Mouse (Mus musculus) midbrain, embryonic 16.5 days (tissue): ENCODE measurements around the gene Ccl8. TPM values are rescaled to one million over a fixed set of nuclear protein-coding genes. Genes with fewer than 3 reads are reported as not detected.

Source experiments
- ATAC-seq: fragments of 200-750 bp; cut with Nextera tagmentation; 2 replicates; pipeline ENCODE4 v1.8.0; 2017; ENCODE audit warnings: moderate TSS enrichment
- H3K27ac ChIP-seq: fragments of 300-500 bp; sonication (generic); 2 replicates; pipeline ENCODE4 v1.5.1; 2014; ENCODE audit warnings: mild to moderate bottlenecking, low read length, mixed read lengths
- H3K27me3 ChIP-seq: fragments of 300-500 bp; sonication (generic); 2 replicates; pipeline ENCODE4 v1.6.1; 2014; ENCODE audit warnings: low read depth, low read length, mixed read lengths; ENCODE audit not compliant: control insufficient read depth, insufficient read depth
- H3K36me3 ChIP-seq: fragments of 300-500 bp; sonication (generic); 2 replicates; pipeline ENCODE4 v1.6.1; 2014; ENCODE audit warnings: mild to moderate bottlenecking, low read length, moderate library complexity, mixed read lengths; ENCODE audit not compliant: control insufficient read depth, insufficient read depth
- H3K4me1 ChIP-seq: fragments of 300-500 bp; sonication (generic); 2 replicates; pipeline ENCODE4 v1.6.1; 2014; ENCODE audit warnings: mild to moderate bottlenecking, low read length, mixed read lengths; ENCODE audit not compliant: control insufficient read depth, insufficient read depth
- H3K4me2 ChIP-seq: fragments of 300-500 bp; sonication (generic); 2 replicates; pipeline ENCODE4 v1.6.1; 2014; ENCODE audit warnings: mild to moderate bottlenecking, low read length, mixed read lengths
- H3K4me3 ChIP-seq: fragments of 300-500 bp; sonication (generic); 2 replicates; pipeline ENCODE4 v1.5.1; 2014; ENCODE audit warnings: low read depth, mild to moderate bottlenecking, low read length, moderate library complexity, mixed read lengths
- H3K9ac ChIP-seq: fragments of 300-500 bp; sonication (generic); 2 replicates; pipeline ENCODE4 v1.6.1; 2014; ENCODE audit warnings: low read depth, low read length, mixed read lengths
- H3K9me3 ChIP-seq: fragments of 300-500 bp; sonication (generic); replicated peaks from 2 replicates; pipeline ENCODE4 v1.6.1; 2014; ENCODE audit warnings: mild to moderate bottlenecking, low read length, mixed read lengths; ENCODE audit not compliant: control insufficient read depth, poor library complexity, severe bottlenecking
- WGBS: fragments of 180-500 bp; shearing (Covaris S2); extraction: QIAGEN DNeasy Blood & Tissue Kit; methylation state at CpG from one replicate; pipeline ENCODE4 v1.1.7; 2014; 5-methylcytosine and 5-hydroxymethylcytosine counted together
- polyA plus RNA-seq: library from polyadenylated mRNA; unstranded; fragments of >200 nt; fragmentation: Nextera tagmentation; extraction: Ambion mirVana; gene quantifications from 2 replicates; pipeline ENCODE4 v1.2.1, GENCODE M21; 2015

Gene Ccl8
- polyA plus RNA-seq, 1 experiment from 2014 or later: not detected

- Histone ChIP-seq H3K4me3 (no peak overlapping the region), H3K4me1 (no peaks in the 10 kb centered on the region), H3K27ac (no peak overlapping the region), H3K9me3 (no peaks in the 10 kb centered on the region), H3K9ac (no peak overlapping the region), H3K36me3 (no peaks in the 10 kb centered on the region), H3K4me2 (no peak overlapping the region), H3K27me3 (no peaks in the 10 kb centered on the region)
- 63% methylated on average over 7 of the region's 7 CpGs for WGBS
- ATAC-seq: no peak
Measured at GRCm38 (mm10) chr11:82139492-82140094, 24.6 kb downstream of the Ccl8 start.

GRCm38 (mm10) chr11:82159126-82159525 is 44.1 kb downstream of the Ccl8 start:
- Histone ChIP-seq H3K4me2 (no peak overlapping the region), H3K27me3 (no peaks in the 10 kb centered on the region), H3K9ac (no peak overlapping the region), H3K4me3 (no peak overlapping the region), H3K4me1 (no peaks in the 10 kb centered on the region), H3K9me3 (no peaks in the 10 kb centered on the region), H3K36me3 (no peaks in the 10 kb centered on the region), H3K27ac (no peak overlapping the region)
- 91% methylated on average over 2 of the region's 2 CpGs for WGBS
- ATAC-seq: no peak

- no peaks in the 10 kb centered on the region for H3K9me3 ChIP-seq
- no peaks in the 10 kb centered on the region for H3K4me1 ChIP-seq
- H3K9ac ChIP-seq: no peak overlapping the region
- H3K27me3 ChIP-seq: no peaks in the 10 kb centered on the region
- H3K4me2 ChIP-seq: no peak overlapping the region
- 78% methylated on average over 8 of the region's 8 CpGs for WGBS
- H3K27ac ChIP-seq: no peak overlapping the region
- no peak for ATAC-seq
- H3K36me3 ChIP-seq: no peaks in the 10 kb centered on the region
- H3K4me3 ChIP-seq: no peak overlapping the region
Measured at GRCm38 (mm10) chr11:82163285-82163684, 48.3 kb downstream of the Ccl8 start.

Other genes starting within 250 kb of the Ccl8 start
- 13.0 and 16.2 TPM in 2 replicates for gene Asic2, start 146.7 kb upstream of the Ccl8 start, polyA plus RNA-seq
- gene Ccl2, start 79.6 kb upstream of the Ccl8 start, polyA plus RNA-seq: 0.31 TPM in 1 of 2 replicates, not detected in the other
- not detected in 2 replicates for gene Gm17268, start 76.6 kb upstream of the Ccl8 start, polyA plus RNA-seq
- gene Ccl7, start 69.5 kb upstream of the Ccl8 start, polyA plus RNA-seq: 0.27 and 0.48 TPM in 2 replicates
- 0.23 TPM in 1 of 2 replicates, not detected in the other for gene Ccl11, start 57.4 kb upstream of the Ccl8 start, polyA plus RNA-seq
- 1.0 and 1.1 TPM in 2 replicates for gene Ccl12, start 13.3 kb upstream of the Ccl8 start, polyA plus RNA-seq
- gene Ccl1, start 190.5 kb downstream of the Ccl8 start, polyA plus RNA-seq: 0.92 and 1.1 TPM in 2 replicates